Mouse (Mus musculus) myocyte (in vitro differentiated cells): ENCODE measurements around the gene Tnfsf10.

Experiments
- CEBPB ChIP-seq: IDR thresholded peaks from 2 replicates; pipeline ENCODE4 v1.6.1; 2011; ENCODE audit warnings: mild to moderate bottlenecking, moderate library complexity; ENCODE audit not compliant: poor library complexity, insufficient read depth, severe bottlenecking
- E2F4 ChIP-seq: IDR thresholded peaks from one replicate; pipeline ENCODE4 v1.6.1; 2011; ENCODE audit warnings: mild to moderate bottlenecking, control low read depth, moderate library complexity; ENCODE audit not compliant: insufficient read depth
- MAX ChIP-seq: IDR thresholded peaks from one replicate; pipeline ENCODE4 v1.6.1; 2011; ENCODE audit warnings: low read depth, mild to moderate bottlenecking, control low read depth
- MYOD1 ChIP-seq, 3 experiments: IDR thresholded peaks; one replicate each; pipeline ENCODE4 v1.6.1; 2011; ENCODE audit warnings: control low read depth in 2 of 3, low read depth in 2 of 3, mild to moderate bottlenecking in 2 of 3, moderate library complexity in 1 of 3; ENCODE audit not compliant: insufficient read length in 2 of 3, control insufficient read depth in 1 of 3
- MYOG ChIP-seq, 3 experiments: IDR thresholded peaks; one replicate each; pipeline ENCODE4 v1.6.1; 2011; ENCODE audit warnings: control low read depth in 2 of 3, low read depth in 2 of 3, mild to moderate bottlenecking in 2 of 3; ENCODE audit not compliant: insufficient read length in 2 of 3, control insufficient read depth in 1 of 3, insufficient read depth in 1 of 3
- POLR2A ChIP-seq: IDR thresholded peaks from one replicate; pipeline ENCODE4 v1.6.1; 2011; ENCODE audit warnings: low read depth, mild to moderate bottlenecking, control low read depth, moderate library complexity; ENCODE audit not compliant: insufficient read length
- POLR2AphosphoS2 ChIP-seq: IDR thresholded peaks from one replicate; pipeline ENCODE4 v1.6.1; 2011; ENCODE audit warnings: low read depth, control low read depth; ENCODE audit not compliant: insufficient read length
- REST ChIP-seq: IDR thresholded peaks from one replicate; pipeline ENCODE4 v1.6.1; 2011; ENCODE audit warnings: mild to moderate bottlenecking, control low read depth, moderate library complexity; ENCODE audit not compliant: insufficient read depth, insufficient read length
- TCF12 ChIP-seq: IDR thresholded peaks from one replicate; pipeline ENCODE4 v1.6.1; 2011; ENCODE audit warnings: mild to moderate bottlenecking, control low read depth; ENCODE audit not compliant: poor library complexity, insufficient read depth, severe bottlenecking
- USF1 ChIP-seq: IDR thresholded peaks from one replicate; pipeline ENCODE4 v1.6.1; 2011; ENCODE audit warnings: low read depth, mild to moderate bottlenecking, control low read depth, moderate library complexity

GRCm38 (mm10) chr3:27326633-27327191 lies 9.9 kb downstream of the Tnfsf10 start:
- TF ChIP-seq POLR2A (no peak), USF1 (no peak), POLR2AphosphoS2 (no peak), MYOD1 (IDR thresholded peaks at IDR 0.05; ENCODE audit: control insufficient read depth in 1 of 3, insufficient read length in 2 of 3, low read depth in 2 of 3) (peak in 2 of 3 experiments; percentile 27 to 61), CEBPB (no peak), E2F4 (no peak), REST (no peak), MAX (no peak), TCF12 (no peak), MYOG (IDR thresholded peaks at IDR 0.05; ENCODE audit: control insufficient read depth in 1 of 3, insufficient read depth in 1 of 3, insufficient read length in 2 of 3, low read depth in 2 of 3) (peak in 1 of 3 experiments; percentile 53)
